Mouse (Mus musculus): ENCODE measurements around the gene Cdk11b. TPM values are rescaled to one million over a fixed set of nuclear protein-coding genes. Genes with fewer than 3 reads are reported as not detected.

Gene Cdk11b
- total RNA-seq (2015; ENCODE audit: low replicate concordance) = 28.5 and 59.5 TPM in 2 replicates
- 53.6 and 56.3 TPM in 2 replicates for total RNA-seq (2017; ENCODE audit: low replicate concordance)

- peak; percentile 97 for ATAC-seq (replicated peaks; ENCODE audit: low FRiP score, poor library complexity, severe bottlenecking)
These were observed at the start of gene Cdk11b for GRCm38 (mm10) chr4:155624338-155625291. TSS of gene Cdk11b (plus strand) at chr4:155624854.

GRCm38 (mm10) chr4:155574931-155575330, 49.7 kb upstream of the Cdk11b start:
- ATAC-seq (replicated peaks; ENCODE audit: low FRiP score, poor library complexity, severe bottlenecking) = no peak

- no peak for ATAC-seq (replicated peaks; ENCODE audit: low FRiP score, poor library complexity, severe bottlenecking)
These were observed 49.1 kb upstream of the Cdk11b start for GRCm38 (mm10) chr4:155575521-155575920.

GRCm38 (mm10) chr4:155577132-155577531, 47.5 kb upstream of the Cdk11b start:
- no peak for ATAC-seq (replicated peaks; ENCODE audit: low FRiP score, poor library complexity, severe bottlenecking)

- no peak for ATAC-seq (replicated peaks; ENCODE audit: low FRiP score, poor library complexity, severe bottlenecking)
These were observed 46.9 kb upstream of the Cdk11b start for GRCm38 (mm10) chr4:155577741-155578140.

- no peak for ATAC-seq (replicated peaks; ENCODE audit: low FRiP score, poor library complexity, severe bottlenecking)
These were observed 46.1 kb upstream of the Cdk11b start for GRCm38 (mm10) chr4:155578336-155579125.

- peak; percentile 67 for ATAC-seq (replicated peaks; ENCODE audit: low FRiP score, poor library complexity, severe bottlenecking)
These were observed 44.2 kb upstream of the Cdk11b start for GRCm38 (mm10) chr4:155580420-155580819.

- ATAC-seq (replicated peaks; ENCODE audit: low FRiP score, poor library complexity, severe bottlenecking) = no peak
These were observed 42.3 kb upstream of the Cdk11b start for GRCm38 (mm10) chr4:155582279-155582905.

- ATAC-seq (replicated peaks; ENCODE audit: low FRiP score, poor library complexity, severe bottlenecking) = no peak
These were observed 35.3 kb upstream of the Cdk11b start for GRCm38 (mm10) chr4:155589356-155589755.

- ATAC-seq (replicated peaks; ENCODE audit: low FRiP score, poor library complexity, severe bottlenecking) = no peak
These were observed 33.5 kb upstream of the Cdk11b start for GRCm38 (mm10) chr4:155591012-155591719.

GRCm38 (mm10) chr4:155593780-155594179, 30.9 kb upstream of the Cdk11b start:
- no peak for ATAC-seq (replicated peaks; ENCODE audit: low FRiP score, poor library complexity, severe bottlenecking)

GRCm38 (mm10) chr4:155595777-155596176, 28.9 kb upstream of the Cdk11b start:
- ATAC-seq (replicated peaks; ENCODE audit: low FRiP score, poor library complexity, severe bottlenecking) = no peak

- ATAC-seq (replicated peaks; ENCODE audit: low FRiP score, poor library complexity, severe bottlenecking) = no peak
These were observed 28.0 kb upstream of the Cdk11b start for GRCm38 (mm10) chr4:155596606-155597005.

GRCm38 (mm10) chr4:155598536-155598935, 26.1 kb upstream of the Cdk11b start:
- no peak for ATAC-seq (replicated peaks; ENCODE audit: low FRiP score, poor library complexity, severe bottlenecking)

- ATAC-seq (replicated peaks; ENCODE audit: low FRiP score, poor library complexity, severe bottlenecking) = no peak
These were observed 24.5 kb upstream of the Cdk11b start for GRCm38 (mm10) chr4:155599901-155600825.

GRCm38 (mm10) chr4:155601091-155601996, 23.3 kb upstream of the Cdk11b start, which contains the start of gene Slc35e2:
TSS of gene Slc35e2 (plus strand) at chr4:155601416.
- ATAC-seq (replicated peaks; ENCODE audit: low FRiP score, poor library complexity, severe bottlenecking) = peak; percentile 88

GRCm38 (mm10) chr4:155601997-155602456, 22.6 kb upstream of the Cdk11b start:
- ATAC-seq (replicated peaks; ENCODE audit: low FRiP score, poor library complexity, severe bottlenecking) = no peak

Measured in erythroid progenitor cell, adult 5-6 weeks (primary cell).